Mouse (Mus musculus) hindbrain, embryonic 12.5 days (tissue): ENCODE results near the gene Gm20388. TPM values are rescaled to one million over a fixed set of nuclear protein-coding genes. Genes with fewer than 3 reads are reported as not detected.

Source experiments
- ATAC-seq: fragments of 200-750 bp; cut with Nextera tagmentation; 2 replicates; pipeline ENCODE4 v1.8.0; 2017; ENCODE audit warnings: moderate TSS enrichment; ENCODE audit not compliant: low FRiP score
- H3K27ac ChIP-seq: fragments of 300-500 bp; sonication (generic); 2 replicates; pipeline ENCODE4 v1.5.1; 2016; ENCODE audit warnings: mild to moderate bottlenecking
- H3K27me3 ChIP-seq: fragments of 300-500 bp; sonication (generic); 2 replicates; pipeline ENCODE4 v1.6.1; 2016; ENCODE audit warnings: mild to moderate bottlenecking
- H3K36me3 ChIP-seq: fragments of 300-500 bp; sonication (generic); 2 replicates; pipeline ENCODE4 v1.6.1; 2016; ENCODE audit warnings: mild to moderate bottlenecking
- H3K4me1 ChIP-seq: fragments of 300-500 bp; sonication (generic); 2 replicates; pipeline ENCODE4 v1.6.1; 2016
- H3K4me2 ChIP-seq: fragments of 300-500 bp; sonication (generic); replicated peaks from 2 replicates; pipeline ENCODE4 v1.6.1; 2016; ENCODE audit warnings: mild to moderate bottlenecking
- H3K4me3 ChIP-seq: fragments of 300-500 bp; sonication (generic); 2 replicates; pipeline ENCODE4 v1.5.1; 2016; ENCODE audit warnings: mild to moderate bottlenecking
- H3K9ac ChIP-seq: fragments of 300-500 bp; sonication (generic); 2 replicates; pipeline ENCODE4 v1.6.1; 2016; ENCODE audit warnings: mild to moderate bottlenecking, moderate library complexity
- H3K9me3 ChIP-seq: fragments of 300-500 bp; sonication (generic); replicated peaks from 2 replicates; pipeline ENCODE4 v1.6.1; 2016; ENCODE audit warnings: mild to moderate bottlenecking
- WGBS: fragments of 180-500 bp; shearing (Covaris S2); methylation state at CpG from one replicate; pipeline ENCODE4 v1.1.7; 2016; 5-methylcytosine and 5-hydroxymethylcytosine counted together
- polyA plus RNA-seq: library from polyadenylated mRNA; unstranded; fragments of >200 nt; fragmentation: Nextera tagmentation; extraction: Ambion mirVana; gene quantifications from 2 replicates; pipeline ENCODE4 v1.2.1, GENCODE M21; 2016

Gm20388 gene
- polyA plus RNA-seq, 1 experiment from 2014 or later = not detected

- ATAC-seq = no peak
- 89% methylated on average over 7 of the region's 7 CpGs for WGBS
- no peak overlapping the region for H3K9ac ChIP-seq
- H3K4me1 ChIP-seq = no peaks in the 10 kb centered on the region; the same call in 1 of the 2 replicates
- H3K4me3 ChIP-seq = no peak overlapping the region
- peaks cover 80% of the 10 kb centered on the region for H3K36me3 ChIP-seq
- no peaks in the 10 kb centered on the region for H3K27me3 ChIP-seq
- H3K9me3 ChIP-seq = no peaks in the 10 kb centered on the region
- H3K4me2 ChIP-seq = no peak overlapping the region
- H3K27ac ChIP-seq = no peak overlapping the region
Observed at GRCm38 (mm10) chr8:121598190-121598589, 1687.5 kb downstream of the Gm20388 start.

GRCm38 (mm10) chr8:121598892-121599291 is 1688.3 kb downstream of the Gm20388 start:
- Histone ChIP-seq H3K9ac (no peak overlapping the region), H3K9me3 (no peaks in the 10 kb centered on the region), H3K4me2 (no peak overlapping the region), H3K27ac (no peak overlapping the region), H3K4me3 (no peak overlapping the region), H3K36me3 (peaks cover 77% of the 10 kb centered on the region), H3K27me3 (no peaks in the 10 kb centered on the region), H3K4me1 (no peaks in the 10 kb centered on the region; the same call in 1 of the 2 replicates)
- ATAC-seq = peak; percentile 73; the same call in 1 of the 2 replicates
- WGBS = 41% methylated on average over 7 of the region's 7 CpGs

GRCm38 (mm10) chr8:121599842-121600241 is 1689.2 kb downstream of the Gm20388 start:
- ATAC-seq = no peak
- H3K4me1 ChIP-seq = no peaks in the 10 kb centered on the region
- no peaks in the 10 kb centered on the region for H3K9me3 ChIP-seq
- WGBS = 88% methylated on average over 14 of the region's 14 CpGs
- no peak overlapping the region for H3K4me2 ChIP-seq
- peaks cover 77% of the 10 kb centered on the region for H3K36me3 ChIP-seq
- H3K4me3 ChIP-seq = no peak overlapping the region
- H3K27ac ChIP-seq = no peak overlapping the region
- H3K9ac ChIP-seq = no peak overlapping the region
- H3K27me3 ChIP-seq = no peaks in the 10 kb centered on the region

GRCm38 (mm10) chr8:121602411-121602810 is 1691.8 kb downstream of the Gm20388 start:
- Histone ChIP-seq H3K36me3 (peaks cover 81% of the 10 kb centered on the region), H3K9ac (no peak overlapping the region), H3K4me1 (no peaks in the 10 kb centered on the region), H3K4me3 (no peak overlapping the region), H3K4me2 (no peak overlapping the region), H3K27ac (no peak overlapping the region), H3K27me3 (no peaks in the 10 kb centered on the region), H3K9me3 (no peaks in the 10 kb centered on the region)
- 93% methylated on average over 12 of the region's 12 CpGs for WGBS
- no peak for ATAC-seq

- no peak overlapping the region for H3K4me2 ChIP-seq
- H3K36me3 ChIP-seq = peaks cover 81% of the 10 kb centered on the region
- no peaks in the 10 kb centered on the region for H3K4me1 ChIP-seq
- H3K27me3 ChIP-seq = no peaks in the 10 kb centered on the region
- H3K4me3 ChIP-seq = no peak overlapping the region
- no peaks in the 10 kb centered on the region for H3K9me3 ChIP-seq
- H3K9ac ChIP-seq = no peak overlapping the region
- WGBS = 32% methylated on average over 3 of the region's 3 CpGs
- ATAC-seq = no peak
- no peak overlapping the region for H3K27ac ChIP-seq
Observed at GRCm38 (mm10) chr8:121602860-121603259, 1692.2 kb downstream of the Gm20388 start.

- Histone ChIP-seq H3K4me1 (no peaks in the 10 kb centered on the region), H3K36me3 (peaks cover 86% of the 10 kb centered on the region)
Observed at GRCm38 (mm10) chr8:121603801-121604200, 1693.2 kb downstream of the Gm20388 start.

GRCm38 (mm10) chr8:121607661-121608060 is 1697.0 kb downstream of the Gm20388 start:
- Histone ChIP-seq H3K4me3 (no peak overlapping the region), H3K9ac (no peak overlapping the region), H3K27ac (no peak overlapping the region), H3K4me1 (no peaks in the 10 kb centered on the region), H3K36me3 (peaks cover 80% of the 10 kb centered on the region), H3K27me3 (no peaks in the 10 kb centered on the region), H3K9me3 (no peaks in the 10 kb centered on the region), H3K4me2 (no peak overlapping the region)
- no peak for ATAC-seq
- WGBS = 88% methylated on average over 5 of the region's 5 CpGs

More at GRCm38 (mm10) chr8:121603801-121604200, 1693.2 kb downstream of the Gm20388 start:
- H3K4me3 ChIP-seq = no peak overlapping the region
- no peak for ATAC-seq
- no peak overlapping the region for H3K9ac ChIP-seq
- H3K9me3 ChIP-seq = no peaks in the 10 kb centered on the region
- no peak overlapping the region for H3K4me2 ChIP-seq
- 95% methylated on average over 12 of the region's 12 CpGs for whole genome bisulfite sequencing
- H3K27me3 ChIP-seq = no peaks in the 10 kb centered on the region
- no peak overlapping the region for H3K27ac ChIP-seq

- H3K4me3 ChIP-seq = no peak overlapping the region
- H3K9ac ChIP-seq = no peak overlapping the region
- no peaks in the 10 kb centered on the region for H3K27me3 ChIP-seq
- WGBS = 89% methylated on average over 15 of the region's 15 CpGs
- H3K27ac ChIP-seq = no peak overlapping the region
- no peak for ATAC-seq
- H3K36me3 ChIP-seq = peaks cover 70% of the 10 kb centered on the region
- no peaks in the 10 kb centered on the region for H3K9me3 ChIP-seq
- no peak overlapping the region for H3K4me2 ChIP-seq
- 0 out of 2 replicates have a peak, but pooled peaks cover 7% of the 10 kb centered on the region for H3K4me1 ChIP-seq
Observed at GRCm38 (mm10) chr8:121609251-121609650, 1698.6 kb downstream of the Gm20388 start.

- 89% methylated on average over 11 of the region's 11 CpGs for WGBS
Observed at GRCm38 (mm10) chr8:121609916-121610315, 1699.3 kb downstream of the Gm20388 start.

GRCm38 (mm10) chr8:121613419-121613818 is 1702.8 kb downstream of the Gm20388 start:
- peaks cover 63% of the 10 kb centered on the region for H3K36me3 ChIP-seq
- no peaks in the 10 kb centered on the region for H3K9me3 ChIP-seq
- H3K4me2 ChIP-seq = no peak overlapping the region
- no peak overlapping the region for H3K9ac ChIP-seq
- H3K4me3 ChIP-seq = no peak overlapping the region
- H3K4me1 ChIP-seq = 0 out of 2 replicates have a peak, but pooled peaks cover 7% of the 10 kb centered on the region
- H3K27ac ChIP-seq = no peak overlapping the region
- ATAC-seq = no peak
- no peaks in the 10 kb centered on the region for H3K27me3 ChIP-seq

More at GRCm38 (mm10) chr8:121609916-121610315, 1699.3 kb downstream of the Gm20388 start:
- H3K4me2 ChIP-seq = no peak overlapping the region
- H3K27me3 ChIP-seq = no peaks in the 10 kb centered on the region
- H3K4me1 ChIP-seq = 0 out of 2 replicates have a peak, but pooled peaks cover 7% of the 10 kb centered on the region
- H3K9me3 ChIP-seq = no peaks in the 10 kb centered on the region
- ATAC-seq = no peak
- no peak overlapping the region for H3K9ac ChIP-seq
- H3K4me3 ChIP-seq = no peak overlapping the region
- peaks cover 66% of the 10 kb centered on the region for H3K36me3 ChIP-seq
- no peak overlapping the region for H3K27ac ChIP-seq

GRCm38 (mm10) chr8:121619401-121619995 is 1708.9 kb downstream of the Gm20388 start:
- peaks cover 37% of the 10 kb centered on the region for H3K36me3 ChIP-seq
- no peak overlapping the region for H3K4me2 ChIP-seq
- peak overlapping the region; percentile 40; the same call in 1 of the 2 replicates for H3K27ac ChIP-seq
- no peaks in the 10 kb centered on the region for H3K27me3 ChIP-seq
- peaks cover 26% of the 10 kb centered on the region for H3K4me1 ChIP-seq
- 79% methylated on average over 7 of the region's 7 CpGs for WGBS
- no peak for ATAC-seq
- H3K9ac ChIP-seq = 0 out of 2 replicates have a peak overlapping the region, but pooled peaks have one; percentile 18
- H3K9me3 ChIP-seq = no peaks in the 10 kb centered on the region
- H3K4me3 ChIP-seq = no peak overlapping the region

- H3K4me3 ChIP-seq = no peak overlapping the region
- H3K27me3 ChIP-seq = no peaks in the 10 kb centered on the region
- peaks cover 30% of the 10 kb centered on the region for H3K36me3 ChIP-seq
- no peak overlapping the region for H3K4me2 ChIP-seq
- no peak overlapping the region for H3K9ac ChIP-seq
- H3K27ac ChIP-seq = no peak overlapping the region
- peaks cover 38% of the 10 kb centered on the region for H3K4me1 ChIP-seq
- 85% methylated on average over 12 of the region's 12 CpGs for WGBS
- ATAC-seq = no peak
- no peaks in the 10 kb centered on the region for H3K9me3 ChIP-seq
Observed at GRCm38 (mm10) chr8:121620801-121621516, 1710.3 kb downstream of the Gm20388 start.
